Mouse (Mus musculus): Measurements from ENCODE around the gene Spata45. TPM values are rescaled to one million over a fixed set of nuclear protein-coding genes. Genes with fewer than 3 reads are reported as not detected.

Gene Spata45
- polyA plus RNA-seq (2012; rRNA removed) = not detected in 2 replicates

GRCm38 (mm10) chr1:191036554-191037334 lies at the start of gene Spata45:
Spata45 (plus strand) TSS chr1:191036639.

GRCm38 (mm10) chr1:191026021-191026713 lies 10.3 kb upstream of the Spata45 start, which contains the start of gene Flvcr1:
Flvcr1 (minus strand) TSS chr1:191026158.

DNA sequence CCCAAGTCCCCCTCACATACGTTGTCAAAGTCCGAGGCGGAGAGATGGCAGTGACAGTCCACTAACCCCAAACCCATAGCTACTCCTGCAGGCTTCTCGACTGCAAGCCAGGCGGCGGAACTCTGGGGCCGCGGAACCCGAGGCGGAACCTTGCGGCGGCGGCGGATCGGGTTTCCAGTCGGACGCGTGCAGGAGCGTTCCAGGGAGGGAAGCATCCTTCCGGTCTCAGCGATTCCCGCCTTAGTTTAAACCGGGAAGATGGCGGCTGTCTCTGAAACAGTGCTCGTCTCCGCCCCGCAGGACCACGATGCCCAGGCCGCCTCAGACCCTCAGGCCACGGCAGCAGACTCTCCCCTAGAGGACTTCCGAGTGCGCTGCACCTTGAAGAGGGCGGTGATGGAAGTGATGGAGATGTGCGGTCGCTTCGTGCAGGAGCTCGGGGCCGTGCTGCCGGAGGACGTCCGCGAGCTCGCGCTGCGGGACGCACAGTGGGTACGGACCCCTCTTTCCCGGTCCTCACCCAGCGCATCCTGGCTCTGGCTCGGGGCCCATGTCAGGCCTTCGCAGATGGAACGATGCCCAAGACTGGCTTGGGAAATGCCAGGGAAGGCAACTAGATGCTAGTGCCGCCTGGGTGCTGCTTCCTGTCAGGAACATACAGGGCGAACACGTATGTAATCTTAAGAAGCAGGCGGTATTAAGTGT lies 26.5 kb downstream of the Spata45 start, which contains the start of the genes Tatdn3 and Nsl1:
TSS of gene Tatdn3 (minus strand) at position 152 of the 705 bp plus-strand sequence.
TSS of gene Nsl1 (plus strand) at position 232 of the 705 bp plus-strand sequence.

Other genes starting within 250 kb of the Spata45 start
- 6.1 and 15.1 TPM in 2 replicates for gene Rps6kc1, start 124.9 kb upstream of the Spata45 start, polyA plus RNA-seq (2012; rRNA removed)
- 26.9 and 27.9 TPM in 2 replicates for gene Angel2, start 111.5 kb upstream of the Spata45 start, polyA plus RNA-seq (2012; rRNA removed)
- 0.74 and 2.0 TPM in 2 replicates for gene Vash2, start 57.3 kb upstream of the Spata45 start, polyA plus RNA-seq (2012; rRNA removed)
- gene Flvcr1, start 10.5 kb upstream of the Spata45 start, polyA plus RNA-seq (2012; rRNA removed) = 16.9 and 20.9 TPM in 2 replicates
- 2.6 and 2.8 TPM in 2 replicates for gene Tatdn3, start 26.3 kb downstream of the Spata45 start, polyA plus RNA-seq (2012; rRNA removed)
- 1.9 and 2.6 TPM in 2 replicates for gene Nsl1, start 26.4 kb downstream of the Spata45 start, polyA plus RNA-seq (2012; rRNA removed)
- 5.7 and 6.8 TPM in 2 replicates for gene Batf3, start 61.2 kb downstream of the Spata45 start, polyA plus RNA-seq (2012; rRNA removed)
- gene Fam71a, start 128.2 kb downstream of the Spata45 start, polyA plus RNA-seq (2012; rRNA removed) = not detected in 2 replicates
- gene Atf3, start 181.4 kb downstream of the Spata45 start, polyA plus RNA-seq (2012; rRNA removed) = 18.1 and 21.0 TPM in 2 replicates